Mouse (Mus musculus): Measurements from ENCODE around the gene Pabpn1.
"Not testable (repeated sequence)": the region's sequence is repeated elsewhere in the genome, so short reads cannot be mapped to it uniquely, and the experiment has no call there.

Pabpn1 gene

DNA sequence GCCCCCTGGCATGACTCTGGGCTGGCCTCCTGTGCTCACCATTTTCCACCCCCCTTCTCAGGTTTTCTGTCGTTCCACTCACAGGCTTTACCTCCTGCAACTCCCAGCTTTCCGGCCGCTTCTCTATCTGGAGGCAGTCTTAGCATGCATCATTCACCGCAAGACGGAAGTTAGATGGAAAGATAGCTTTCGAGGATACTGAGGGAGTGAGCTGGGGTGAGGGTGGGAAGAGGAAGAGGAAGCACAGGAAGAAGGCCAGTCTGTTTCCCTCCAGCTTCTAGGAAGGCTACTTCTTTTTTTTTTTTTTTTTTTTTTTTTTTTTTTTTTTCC lies 44.5 kb downstream of the Pabpn1 start:
- DNase-seq (ENCODE audit: low read depth), result peak; percentile 49

DNA sequence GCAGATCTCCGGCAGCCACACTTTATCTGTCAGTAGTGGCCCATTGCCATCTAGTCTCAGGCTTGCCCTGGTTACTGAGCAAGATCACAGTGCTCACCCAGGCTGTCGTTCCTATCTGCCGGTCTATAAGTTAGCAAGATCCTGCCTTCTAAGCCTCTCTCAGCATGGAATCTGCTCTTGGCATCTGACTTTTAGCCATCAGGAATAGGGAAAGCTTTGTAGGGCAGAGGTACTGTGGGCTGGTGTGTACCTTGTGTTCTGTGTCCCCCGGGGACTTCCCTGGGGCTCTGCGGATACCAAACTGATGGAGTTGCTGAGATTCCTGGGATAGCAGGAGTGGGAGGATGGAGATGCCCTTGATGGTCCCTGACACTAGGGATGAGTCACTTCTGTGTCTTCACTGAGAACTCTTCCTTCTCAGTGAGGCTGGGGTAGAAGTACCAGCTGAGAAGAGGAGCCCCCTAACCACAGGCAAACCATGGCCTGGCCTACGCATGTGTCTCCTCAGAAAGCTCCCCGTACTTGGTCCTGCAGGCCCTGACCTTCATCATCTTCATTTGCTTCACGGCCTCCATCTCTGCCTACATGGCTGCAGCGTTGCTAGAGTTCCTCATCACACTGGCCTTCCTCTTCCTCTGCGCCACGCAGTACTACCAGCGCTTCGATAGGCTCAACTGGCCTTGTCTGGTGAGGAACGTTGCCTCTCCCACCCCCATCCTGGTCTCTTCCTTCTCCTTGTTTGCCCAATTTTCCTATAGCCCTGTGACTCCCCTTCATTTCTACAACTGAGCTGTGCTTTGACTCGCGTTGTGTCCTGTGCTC lies 45.3 kb downstream of the Pabpn1 start:
- no peak for DNase-seq (ENCODE audit: low read depth)

DNA sequence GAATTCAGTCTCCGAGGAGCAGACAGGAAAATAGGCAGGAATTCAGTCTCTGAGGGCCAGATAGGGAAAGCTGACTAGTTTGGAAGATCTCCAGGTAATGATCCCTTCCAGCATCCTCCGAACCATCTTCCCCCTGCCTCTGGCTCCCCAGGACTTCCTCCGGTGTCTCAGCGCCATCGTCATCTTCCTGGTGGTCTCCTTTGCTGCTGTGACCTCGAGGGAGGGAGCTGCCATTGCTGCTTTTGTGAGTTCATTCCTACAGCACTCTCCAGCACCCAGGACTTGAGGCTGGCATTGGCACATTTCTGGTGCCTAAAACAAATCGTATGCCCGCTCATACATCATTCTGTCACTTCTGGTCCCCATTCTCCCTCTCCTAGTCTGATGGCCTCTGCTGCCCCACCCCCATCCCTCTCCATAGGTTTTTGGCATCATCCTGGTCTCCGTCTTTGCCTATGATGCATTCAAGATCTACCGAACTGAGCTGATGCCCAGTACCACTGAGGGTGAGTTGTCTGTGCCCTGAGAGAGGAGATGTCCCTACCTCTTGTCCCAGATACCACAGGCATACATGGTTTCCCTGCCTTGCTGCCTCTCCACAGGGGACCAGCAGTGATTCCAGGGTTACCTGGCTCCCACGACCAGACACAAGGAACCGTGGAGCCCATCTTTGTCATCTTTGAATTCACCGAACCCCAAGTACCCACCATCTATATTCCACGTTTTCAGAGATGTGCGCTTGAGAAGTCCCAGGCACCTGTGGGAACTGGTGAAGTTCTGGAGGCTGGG lies 46.3 kb downstream of the Pabpn1 start:
- no peak for DNase-seq (ENCODE audit: low read depth)

DNA sequence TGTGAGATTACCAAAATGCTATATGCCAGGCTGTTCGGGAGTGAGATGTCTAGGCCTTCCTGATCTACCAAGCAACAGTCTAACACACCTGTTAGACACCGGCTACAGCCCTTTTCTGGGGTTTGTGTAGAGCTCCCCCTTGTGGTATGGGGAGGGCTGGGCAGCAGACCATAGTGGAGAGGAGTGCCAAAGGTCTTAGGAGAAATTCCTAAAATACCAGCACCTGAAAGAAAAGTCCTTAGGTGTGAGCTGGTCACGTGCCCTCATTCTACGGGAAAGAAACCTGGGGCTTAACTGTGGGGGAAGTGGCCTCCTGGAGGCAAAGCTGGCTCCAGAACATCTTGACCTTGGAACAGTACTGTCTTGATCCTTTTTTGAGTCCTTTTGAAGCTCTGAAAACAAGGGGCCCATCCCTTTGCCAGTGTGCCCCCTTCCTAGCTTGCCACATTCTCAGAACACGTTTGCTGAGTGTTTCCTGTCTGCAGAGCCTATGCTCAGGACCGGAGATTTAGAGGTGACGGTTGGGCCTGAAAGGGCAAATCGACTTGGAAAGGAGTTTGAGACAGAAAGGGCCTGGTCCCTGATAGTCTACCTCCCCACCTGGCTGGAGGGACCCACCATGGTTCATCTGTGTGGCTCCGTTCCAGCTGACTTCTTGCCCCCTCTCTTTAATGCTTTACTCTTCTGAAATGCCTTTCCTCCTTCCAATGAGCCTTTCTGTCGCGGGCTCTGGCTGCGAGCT lies 47.3 kb downstream of the Pabpn1 start:
- peak; percentile 64 for DNase-seq (ENCODE audit: low read depth)

DNA sequence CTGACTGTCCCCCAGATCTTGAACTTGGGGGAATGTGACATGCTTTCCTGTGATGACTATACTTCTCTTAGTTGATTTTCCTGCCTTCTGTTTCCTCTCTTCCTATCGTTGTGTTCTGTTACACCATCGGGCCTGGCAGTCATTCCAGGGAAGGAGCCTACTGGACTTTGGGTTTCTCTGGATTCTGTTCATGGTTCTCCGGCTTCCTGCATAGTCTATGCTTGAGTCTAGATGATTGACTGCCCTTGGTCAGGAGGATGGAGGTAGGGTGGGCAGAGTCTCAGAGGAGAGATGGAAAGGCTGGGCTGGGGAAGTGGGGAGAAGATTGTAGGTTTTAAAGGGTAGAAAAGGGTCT lies 47.9 kb downstream of the Pabpn1 start:
- no peak for DNase-seq (ENCODE audit: low read depth)

DNA sequence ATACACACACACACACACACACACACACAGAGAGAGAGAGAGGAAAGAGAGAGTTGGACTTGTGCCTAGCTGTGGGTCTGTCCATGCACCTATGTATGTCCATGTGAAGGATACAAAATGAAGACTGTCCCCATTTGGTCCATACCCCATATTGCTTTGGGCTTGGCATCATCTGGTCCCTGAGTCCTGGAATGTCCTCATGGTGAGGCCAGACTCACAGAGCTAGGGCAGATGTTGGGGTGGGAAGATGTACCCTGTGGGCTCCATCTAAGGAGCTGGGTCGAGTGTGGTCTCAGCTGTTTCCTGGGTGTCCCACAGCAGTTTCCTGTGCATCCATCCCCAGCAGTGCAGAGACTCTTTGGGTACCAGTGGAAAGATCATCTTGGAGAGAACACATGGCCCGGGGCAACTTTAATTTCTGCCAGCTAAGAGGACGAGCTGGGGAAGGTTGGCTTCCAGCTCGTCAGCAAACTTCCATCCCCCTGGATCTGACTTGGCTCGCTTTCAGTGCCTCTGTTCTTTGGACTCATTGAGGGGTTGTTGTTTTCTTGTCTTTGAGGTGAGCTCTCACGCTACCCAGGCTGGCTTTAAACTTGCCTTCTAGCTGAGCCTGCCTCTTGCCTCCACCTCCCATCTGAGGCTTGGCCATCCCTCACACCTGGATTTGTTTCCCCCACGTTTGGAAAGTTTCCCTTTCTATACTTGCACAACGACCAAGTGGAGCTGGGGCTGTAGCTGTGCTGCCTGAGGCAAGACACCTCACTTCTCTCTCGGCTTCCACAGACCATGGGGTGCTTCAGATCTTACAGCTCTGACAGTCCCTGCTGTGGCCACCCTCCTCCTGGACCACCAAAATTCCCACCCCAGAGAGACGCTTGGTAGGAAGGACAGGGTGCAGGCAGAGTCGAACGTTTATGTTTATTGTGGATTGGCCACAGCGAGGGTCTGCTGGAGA lies 49.0 kb downstream of the Pabpn1 start:
- no peak for DNase-seq (ENCODE audit: low read depth)

DNA sequence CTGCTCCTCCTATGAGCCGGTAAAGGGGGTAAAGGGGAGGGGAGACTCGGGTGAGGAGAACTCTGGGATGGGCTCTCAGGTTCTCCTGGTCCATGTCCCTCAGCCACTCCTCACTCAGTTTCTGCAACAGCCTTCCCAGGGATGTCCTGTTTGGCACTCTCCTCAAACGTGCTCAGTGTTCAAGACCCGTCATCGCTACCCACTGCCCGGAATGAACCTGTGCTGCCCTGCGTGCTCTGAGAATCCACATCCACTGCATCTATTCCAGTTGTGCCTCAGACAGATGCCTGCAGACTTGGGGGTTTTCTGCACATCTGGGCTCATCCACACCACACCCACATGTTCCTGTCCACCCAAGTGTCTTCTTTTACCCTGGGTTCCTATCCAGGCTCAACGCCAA lies 50.2 kb downstream of the Pabpn1 start:
- DNase-seq (ENCODE audit: low read depth), result no peak

DNA sequence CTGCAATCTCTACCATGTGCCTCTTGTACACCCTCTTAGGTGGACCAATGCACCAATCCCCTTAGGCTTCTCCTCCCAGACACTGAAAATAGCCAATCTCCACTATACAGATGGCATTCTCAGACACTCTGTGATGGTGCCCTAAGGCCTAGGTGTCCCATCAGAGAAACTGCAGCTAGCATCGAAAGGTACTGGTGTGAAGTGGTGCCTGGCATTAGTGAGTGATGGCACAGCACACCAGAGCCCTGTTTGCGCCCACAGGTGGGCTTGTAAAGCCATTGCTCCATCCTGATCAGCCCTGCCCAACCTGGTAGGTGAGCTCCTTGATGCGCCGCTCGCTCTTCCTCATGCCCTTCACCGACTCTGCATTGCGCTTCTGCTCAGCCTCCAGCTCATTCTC lies 51.7 kb downstream of the Pabpn1 start:
- DNase-seq (ENCODE audit: low read depth), result no peak

DNA sequence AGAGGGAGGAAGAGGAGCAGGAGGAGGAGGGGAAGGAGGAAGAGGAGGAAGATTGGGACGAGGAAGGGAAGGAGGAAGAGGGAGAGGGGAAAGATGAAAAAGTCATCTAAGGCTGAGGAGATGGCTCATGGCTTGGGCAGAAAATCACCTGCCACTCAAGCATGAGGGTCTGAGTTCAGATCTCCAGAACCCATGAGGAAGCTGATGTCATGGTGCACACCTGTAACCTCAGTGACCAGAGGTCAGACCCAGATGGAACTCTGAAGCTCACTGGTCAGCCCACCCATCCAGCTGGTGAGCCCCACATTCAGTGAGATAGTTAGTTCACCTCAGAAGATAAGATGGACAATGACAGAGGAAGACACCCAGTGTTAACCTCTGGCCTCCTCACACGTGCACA lies 52.6 kb downstream of the Pabpn1 start:
- no peak for DNase-seq (ENCODE audit: low read depth)

DNA sequence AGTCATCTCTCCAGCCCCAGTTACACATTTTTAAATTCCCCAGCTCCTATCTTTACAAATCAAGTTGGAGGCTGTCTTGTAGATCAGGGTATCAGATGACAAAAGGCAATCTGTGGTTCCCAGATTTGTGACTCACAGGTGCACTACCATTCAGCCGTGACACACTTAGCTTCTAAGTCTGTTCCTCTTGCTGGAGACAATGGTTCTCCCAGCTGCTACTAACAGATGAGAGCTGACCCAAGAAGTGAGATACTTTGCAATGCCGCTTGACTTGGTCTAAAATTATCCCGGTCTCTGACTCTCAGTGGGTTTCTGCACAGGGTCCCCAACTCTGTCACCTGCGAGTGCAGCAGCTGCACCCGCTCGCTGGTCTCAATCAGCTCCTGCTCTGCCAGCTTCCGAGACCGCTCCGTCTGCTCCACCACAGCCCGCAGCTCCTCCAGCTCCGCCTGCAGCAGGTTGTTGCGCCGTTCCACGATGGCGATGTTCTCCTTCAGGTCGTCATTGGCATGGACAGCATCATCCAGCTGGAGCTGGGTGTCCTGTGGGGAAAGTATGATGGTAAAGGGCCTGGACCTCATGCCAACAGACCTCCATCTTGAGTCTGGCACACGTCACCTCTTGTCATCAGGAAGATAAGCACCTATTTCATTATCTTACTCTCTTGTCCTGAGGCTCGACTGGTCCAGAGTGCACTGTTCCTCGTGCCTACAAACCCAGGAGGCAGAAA lies 53.8 kb downstream of the Pabpn1 start:
- DNase-seq (ENCODE audit: low read depth), result peak; percentile 24

DNA sequence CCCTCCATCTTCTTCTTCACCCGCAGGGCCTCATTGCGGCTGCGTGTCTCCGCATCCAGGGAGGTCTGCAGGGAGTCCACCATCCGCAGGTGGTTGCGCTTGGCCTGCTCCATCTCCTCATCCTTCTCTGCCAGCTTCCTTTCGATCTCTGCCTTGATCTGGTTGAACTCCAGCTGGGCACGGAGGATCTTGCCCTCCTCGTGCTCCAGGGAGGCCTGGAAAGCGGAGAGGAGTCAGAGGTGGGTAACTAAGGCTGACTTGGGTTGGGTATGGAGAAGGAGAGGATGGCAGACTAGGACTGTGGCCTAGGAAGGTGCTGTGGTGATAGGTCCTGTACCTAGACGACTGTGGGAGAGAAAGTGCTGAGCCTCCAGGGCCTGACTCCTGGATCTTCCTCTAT lies 54.7 kb downstream of the Pabpn1 start:
- DNase-seq (ENCODE audit: low read depth), result not testable (repeated sequence)

Measured in 416B (cell line).